Mouse (Mus musculus) c-Kit-positive CD71-negative TER-119-negative erythroid progenitor cells, embryonic 14.5 days (primary cell): ENCODE measurements around the gene Arl2bp.

Experiments
- DNase-seq: peaks from one replicate; pipeline ENCODE4 v3.0.0-alpha.2; 2013; ENCODE audit warnings: low read depth

Arl2bp gene

GRCm38 (mm10) chr8:94695341-94695993 lies 29.1 kb downstream of the Arl2bp start:
- no peak for DNase-seq

DNA sequence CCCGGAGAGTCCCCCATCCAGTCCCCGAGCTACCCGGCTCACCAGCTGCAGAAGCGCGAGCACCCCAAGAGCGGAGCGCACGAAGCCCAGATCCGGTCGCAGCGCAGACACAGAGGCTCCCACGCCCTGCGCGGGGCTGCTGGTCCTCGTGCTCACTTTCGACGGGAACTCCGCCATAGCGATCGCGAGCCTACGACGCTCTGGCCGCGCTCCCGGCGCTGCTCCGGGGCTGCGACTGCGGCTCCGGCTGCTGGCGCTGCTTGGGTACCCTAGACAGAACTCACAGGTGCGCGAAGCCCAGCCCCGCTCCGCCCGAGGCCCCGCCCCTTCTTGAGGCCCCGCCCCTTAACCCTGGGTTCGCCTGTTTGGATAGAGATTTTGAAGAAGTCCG lies 29.6 kb downstream of the Arl2bp start, which contains the start of gene Pllp:
Gene Pllp, minus strand, starts transcription at position 285 of the 391 bp plus-strand sequence.
- no peak for DNase-seq

DNA sequence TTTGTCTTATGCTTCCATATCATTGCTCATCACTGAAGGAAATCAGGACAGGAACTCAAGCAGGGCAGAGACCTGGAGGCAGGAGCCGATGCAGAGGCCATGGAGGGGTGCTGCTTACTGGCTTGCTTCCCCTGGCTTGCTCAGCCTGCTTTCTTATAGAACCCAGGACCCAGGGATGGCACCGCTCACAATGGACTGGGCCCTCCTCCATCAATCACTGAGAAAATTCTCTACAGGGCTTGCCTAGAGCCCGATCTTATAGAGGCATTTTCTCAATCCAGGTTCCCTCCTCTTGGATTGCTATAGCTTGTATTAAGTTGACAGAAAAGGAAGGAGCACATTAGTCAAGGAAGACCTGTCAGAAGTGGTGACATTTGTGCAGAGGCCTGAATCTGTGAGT lies 30.2 kb downstream of the Arl2bp start:
- DNase-seq = no peak

DNA sequence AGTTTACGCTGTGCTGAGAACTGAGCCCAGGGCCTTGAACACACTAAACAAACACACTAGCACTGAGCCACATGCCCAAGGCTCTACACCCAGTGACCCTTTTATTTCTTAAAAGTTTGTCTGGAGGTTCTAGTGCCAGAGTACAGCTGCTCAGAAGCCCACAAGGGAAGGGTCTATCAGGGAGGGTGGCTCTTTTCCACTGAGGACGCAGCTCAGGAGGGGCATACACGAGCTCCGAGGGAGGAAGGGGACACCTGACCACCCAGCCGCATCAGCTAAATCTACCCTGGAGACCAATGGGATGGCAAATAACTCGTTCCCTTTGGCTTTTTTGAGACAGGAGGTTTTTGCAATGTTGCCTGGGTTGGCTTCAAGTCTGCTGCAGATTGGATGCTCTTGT lies 31.6 kb downstream of the Arl2bp start:
- no peak for DNase-seq

DNA sequence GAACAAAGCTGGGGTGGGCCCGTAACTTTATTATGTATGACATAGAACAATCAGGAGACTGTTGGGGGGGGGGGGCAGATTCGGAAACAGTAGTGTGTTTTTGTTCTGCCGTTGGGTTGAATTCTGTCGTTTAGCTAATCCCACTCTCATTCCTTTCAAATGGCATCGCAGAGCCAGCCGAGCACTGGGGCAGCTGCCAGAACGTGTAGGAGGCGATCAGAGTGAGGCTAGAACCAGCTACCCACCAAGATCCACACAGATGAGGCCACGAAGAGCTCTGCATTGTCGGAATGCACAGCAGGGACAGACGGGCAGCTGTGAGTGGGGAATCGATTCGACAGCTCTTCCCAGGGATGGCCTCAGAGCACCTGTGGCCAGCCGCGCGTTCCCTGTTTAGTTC lies 33.0 kb downstream of the Arl2bp start:
- DNase-seq = no peak

GRCm38 (mm10) chr8:94700421-94700935 lies 34.1 kb downstream of the Arl2bp start:
- DNase-seq = no peak

DNA sequence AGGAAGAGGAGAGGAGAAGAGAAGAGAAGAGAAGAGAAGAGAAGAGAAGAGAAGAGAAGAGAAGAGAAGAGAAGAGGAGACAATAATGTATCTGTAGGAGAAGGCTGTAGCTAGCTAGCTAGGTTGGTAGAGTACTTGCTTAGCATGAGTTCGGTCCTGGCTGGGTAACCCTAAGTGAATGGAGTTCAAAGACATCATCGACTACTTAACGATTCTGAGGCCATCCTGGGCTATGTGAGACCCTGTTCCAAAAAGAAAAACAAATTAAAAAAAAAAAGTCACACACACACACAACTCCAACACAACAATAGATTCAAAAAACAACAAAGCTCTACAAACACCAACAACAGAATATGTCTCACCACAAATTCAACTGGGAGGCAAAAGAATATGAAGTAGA lies 35.8 kb downstream of the Arl2bp start:
- no peak for DNase-seq

- DNase-seq = peak; percentile 76
Measured at GRCm38 (mm10) chr8:94702844-94703813, 36.7 kb downstream of the Arl2bp start.

- peak; percentile 98 for DNase-seq
Measured at GRCm38 (mm10) chr8:94703972-94704668, 37.7 kb downstream of the Arl2bp start.

GRCm38 (mm10) chr8:94704669-94704984 lies 38.2 kb downstream of the Arl2bp start:
- DNase-seq = no peak

GRCm38 (mm10) chr8:94705581-94706245 lies 39.3 kb downstream of the Arl2bp start:
- no peak for DNase-seq

DNA sequence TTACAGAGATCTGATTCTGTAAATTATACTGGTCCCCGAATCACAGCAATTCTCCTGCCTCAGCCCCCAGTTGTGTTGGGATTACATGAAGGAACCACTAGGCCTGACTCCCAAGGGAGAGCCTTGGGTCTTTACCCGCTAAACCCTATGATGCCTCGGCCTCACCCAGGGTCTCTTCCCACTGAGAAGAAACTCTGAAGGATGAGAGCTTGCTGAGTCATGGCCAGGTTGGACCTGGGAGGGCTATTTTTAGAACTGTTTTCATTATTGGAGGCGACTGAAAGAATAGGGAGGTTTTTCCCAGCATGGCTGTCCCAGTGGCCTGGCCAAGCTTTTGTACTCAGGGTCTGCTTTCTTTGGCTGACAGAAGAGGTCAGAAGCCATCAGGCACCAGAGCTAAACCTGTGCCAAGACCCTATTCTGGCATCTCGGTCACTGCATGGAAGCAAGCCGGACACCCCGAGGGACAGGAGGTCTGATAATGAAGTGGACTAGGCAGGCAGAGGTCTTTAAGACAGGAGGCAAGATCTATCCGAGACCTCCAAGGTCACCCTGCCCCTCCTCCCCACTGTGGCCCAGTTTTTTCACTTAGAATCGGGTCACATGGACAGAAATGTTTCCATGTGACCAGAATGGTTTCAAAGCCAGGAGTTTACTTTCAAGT lies 40.5 kb downstream of the Arl2bp start:
- DNase-seq = no peak

DNA sequence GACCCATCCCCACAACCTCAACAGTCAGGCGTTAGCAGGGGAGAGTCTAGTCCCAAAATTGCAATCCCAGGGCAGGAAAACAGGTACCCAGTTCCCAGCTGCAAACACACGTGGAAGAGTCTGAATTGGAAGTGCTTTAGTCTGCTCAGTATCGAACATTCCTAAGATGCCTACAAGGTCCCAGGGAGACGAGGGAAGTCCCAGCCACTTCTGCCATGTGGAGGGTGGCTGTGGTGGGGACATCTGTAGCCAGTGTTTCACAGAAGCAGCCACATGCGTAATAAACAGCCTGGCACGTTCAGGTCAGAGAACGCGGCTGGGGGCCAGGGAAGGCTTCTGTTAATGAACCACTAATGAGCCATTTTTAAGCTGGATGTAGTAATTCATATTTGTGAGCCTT lies 43.9 kb downstream of the Arl2bp start:
- no peak for DNase-seq

- no peak for DNase-seq
Measured at GRCm38 (mm10) chr8:94711160-94711718, 44.8 kb downstream of the Arl2bp start.

GRCm38 (mm10) chr8:94714556-94714955 lies 48.2 kb downstream of the Arl2bp start:
- DNase-seq = no peak

DNA sequence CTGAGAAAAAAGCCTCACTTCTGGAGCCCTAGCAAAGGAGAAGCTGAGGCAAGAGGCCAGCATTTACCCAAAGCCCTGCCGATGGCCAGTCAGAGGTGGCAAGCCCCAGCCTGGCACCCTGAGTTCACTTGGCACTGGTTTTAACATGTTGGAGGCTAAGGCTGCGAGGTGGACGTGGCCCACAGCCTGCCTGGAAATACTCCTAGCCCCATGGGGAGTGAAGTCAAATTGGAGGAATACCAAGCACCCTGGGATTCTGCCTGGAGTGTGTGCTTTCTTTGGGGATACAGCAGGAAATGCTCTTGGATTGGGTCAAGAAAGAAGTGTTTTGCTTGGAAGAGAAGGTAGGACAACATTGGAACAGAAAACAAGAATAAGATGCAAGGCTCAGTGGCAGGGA lies 49.5 kb downstream of the Arl2bp start:
- no peak for DNase-seq

- no peak for DNase-seq
Measured at GRCm38 (mm10) chr8:94716841-94717240, 50.4 kb downstream of the Arl2bp start.
